Mouse (Mus musculus) liver, embryonic 12.5 days (tissue): ENCODE measurements around the gene Klhl42. TPM values are rescaled to one million over a fixed set of nuclear protein-coding genes. Genes with fewer than 3 reads are reported as not detected.

Experiments used
- ATAC-seq: fragments of 200-750 bp; cut with Nextera tagmentation; 2 replicates; pipeline ENCODE4 v1.8.0; 2017; ENCODE audit warnings: moderate number of reproducible peaks, mild to moderate bottlenecking, moderate library complexity
- H3K27ac ChIP-seq: fragments of 300-500 bp; sonication (generic); 2 replicates; pipeline ENCODE4 v1.5.1; 2016; ENCODE audit warnings: mild to moderate bottlenecking
- H3K27me3 ChIP-seq: fragments of 300-500 bp; sonication (generic); replicated peaks from 2 replicates; pipeline ENCODE4 v1.6.1; 2016; ENCODE audit warnings: mild to moderate bottlenecking, moderate library complexity
- H3K36me3 ChIP-seq: fragments of 300-500 bp; sonication (generic); 2 replicates; pipeline ENCODE4 v1.6.1; 2016; ENCODE audit warnings: mild to moderate bottlenecking, moderate library complexity
- H3K4me1 ChIP-seq: fragments of 300-500 bp; sonication (generic); 2 replicates; pipeline ENCODE4 v1.6.1; 2016
- H3K4me2 ChIP-seq: fragments of 300-500 bp; sonication (generic); 2 replicates; pipeline ENCODE4 v1.6.1; 2016; ENCODE audit warnings: mild to moderate bottlenecking, moderate library complexity
- H3K4me3 ChIP-seq: fragments of 300-500 bp; sonication (generic); 2 replicates; pipeline ENCODE4 v1.5.1; 2016; ENCODE audit warnings: mild to moderate bottlenecking, moderate library complexity
- H3K9ac ChIP-seq: fragments of 300-500 bp; sonication (generic); 2 replicates; pipeline ENCODE4 v1.6.1; 2016; ENCODE audit warnings: mild to moderate bottlenecking, moderate library complexity
- H3K9me3 ChIP-seq: fragments of 300-500 bp; sonication (generic); replicated peaks from 2 replicates; pipeline ENCODE4 v1.6.1; 2016; ENCODE audit warnings: mild to moderate bottlenecking, moderate library complexity
- WGBS: fragments of 180-500 bp; shearing (Covaris S2); methylation state at CpG from one replicate; pipeline ENCODE4 v1.1.7; 2016; ENCODE audit not compliant: insufficient replicate concordance; 5-methylcytosine and 5-hydroxymethylcytosine counted together
- polyA plus RNA-seq: library from polyadenylated mRNA; unstranded; fragments of >200 nt; fragmentation: Nextera tagmentation; extraction: Ambion mirVana; gene quantifications from 2 replicates; pipeline ENCODE4 v1.2.1, GENCODE M21; 2016

The Klhl42 gene
- 3.6 and 4.1 TPM in 2 replicates for polyA plus RNA-seq

- Histone ChIP-seq H3K4me3 (peak within 1 kb of the TSS; percentile 77), H3K9ac (peak within 1 kb of the TSS; percentile 77), H3K4me2 (peak within 1 kb of the TSS; percentile 86), H3K9me3 (no peaks in the 10 kb centered on the region), H3K27me3 (peaks cover 22% of the 10 kb centered on the region), H3K4me1 (peaks cover 36% of the 10 kb centered on the region), H3K36me3 (peaks cover 23% of the 10 kb centered on the region), H3K27ac (peak within 1 kb of the TSS; percentile 73)
- peak; percentile 85 for ATAC-seq
- WGBS: under 1% methylated on average over 99 of the region's 99 CpGs
These were observed at the start of gene Klhl42 for GRCm38 (mm10) chr6:147091136-147092120. Gene Klhl42, plus strand, starts transcription at chr6:147091379.

- H3K9me3 ChIP-seq: no peaks in the 10 kb centered on the region
- peaks cover 21% of the 10 kb centered on the region for H3K4me1 ChIP-seq
- H3K4me3 ChIP-seq: peak within 1 kb of the TSS; percentile 84
- peak within 1 kb of the TSS; percentile 70 for H3K27ac ChIP-seq
- peak; percentile 99 for ATAC-seq
- peak within 1 kb of the TSS; percentile 83 for H3K4me2 ChIP-seq
- WGBS: 2% methylated on average over 66 of the region's 66 CpGs
- no peaks in the 10 kb centered on the region; the same call in 1 of the 2 replicates for H3K27me3 ChIP-seq
- H3K9ac ChIP-seq: peak within 1 kb of the TSS; percentile 90
- H3K36me3 ChIP-seq: peaks cover 19% of the 10 kb centered on the region
These were observed 48.6 kb upstream of the Klhl42 start, which contains the start of gene Mrps35 for GRCm38 (mm10) chr6:147042291-147043290. Gene Mrps35, plus strand, starts transcription at chr6:147042764.

GRCm38 (mm10) chr6:147043633-147044032 lies 47.5 kb upstream of the Klhl42 start:
- H3K4me2 ChIP-seq: peak overlapping the region; percentile 83
- peak overlapping the region; percentile 90; the same call in 1 of the 2 replicates for H3K9ac ChIP-seq
- H3K4me1 ChIP-seq: peaks cover 21% of the 10 kb centered on the region
- no peak for ATAC-seq
- peaks cover 29% of the 10 kb centered on the region for H3K36me3 ChIP-seq
- 37% methylated on average over 7 of the region's 7 CpGs for whole genome bisulfite sequencing
- H3K27me3 ChIP-seq: no peaks in the 10 kb centered on the region; the same call in 1 of the 2 replicates
- H3K9me3 ChIP-seq: no peaks in the 10 kb centered on the region
- H3K27ac ChIP-seq: no peak overlapping the region
- peak overlapping the region; percentile 84 for H3K4me3 ChIP-seq

- Histone ChIP-seq H3K4me3 (no peak overlapping the region), H3K9ac (no peak overlapping the region), H3K27ac (no peak overlapping the region), H3K4me1 (peaks cover 6% of the 10 kb centered on the region; the same call in 1 of the 2 replicates), H3K27me3 (no peaks in the 10 kb centered on the region), H3K9me3 (no peaks in the 10 kb centered on the region), H3K36me3 (peaks cover 80% of the 10 kb centered on the region), H3K4me2 (no peak overlapping the region)
- WGBS: 88% methylated on average over 13 of the region's 13 CpGs
- no peak for ATAC-seq
These were observed 41.9 kb upstream of the Klhl42 start for GRCm38 (mm10) chr6:147049239-147049805.

GRCm38 (mm10) chr6:147051666-147052065 lies 39.5 kb upstream of the Klhl42 start:
- H3K36me3 ChIP-seq: peaks cover 94% of the 10 kb centered on the region

DNA sequence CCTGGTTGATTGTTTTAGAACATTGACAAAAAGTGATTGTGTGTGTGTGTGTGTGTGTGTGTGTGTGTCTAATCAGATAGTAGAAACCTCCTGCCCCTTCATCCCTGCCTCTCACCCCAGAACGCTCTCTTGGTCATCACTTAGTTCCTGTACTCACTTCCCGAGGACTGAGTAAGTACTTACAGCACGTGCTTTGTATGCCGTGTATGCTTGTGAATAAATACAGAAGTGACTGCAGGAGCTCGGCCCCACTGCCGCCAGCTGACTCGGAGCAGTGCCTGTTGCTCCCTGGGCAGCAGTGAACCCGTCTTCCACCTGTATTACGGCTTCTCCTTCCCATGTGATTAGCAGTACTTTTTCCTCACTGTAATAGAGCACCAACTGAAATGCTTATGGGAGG lies 38.7 kb upstream of the Klhl42 start:
- no peak for ATAC-seq
- H3K36me3 ChIP-seq: peaks cover 94% of the 10 kb centered on the region
- 80% methylated on average over 9 of the region's 9 CpGs for WGBS

More at GRCm38 (mm10) chr6:147051666-147052065, 39.5 kb upstream of the Klhl42 start:
- Histone ChIP-seq H3K27ac (no peak overlapping the region), H3K4me3 (no peak overlapping the region), H3K9me3 (no peaks in the 10 kb centered on the region), H3K9ac (no peak overlapping the region), H3K4me2 (no peak overlapping the region), H3K27me3 (no peaks in the 10 kb centered on the region), H3K4me1 (0 out of 2 replicates have a peak, but pooled peaks cover 4% of the 10 kb centered on the region)
- WGBS: 81% methylated on average over 8 of the region's 8 CpGs
- no peak for ATAC-seq

GRCm38 (mm10) chr6:147053785-147054646 lies 37.2 kb upstream of the Klhl42 start:
- Histone ChIP-seq H3K9ac (no peak overlapping the region), H3K4me1 (0 out of 2 replicates have a peak, but pooled peaks cover 4% of the 10 kb centered on the region), H3K27ac (no peak overlapping the region), H3K4me2 (no peak overlapping the region), H3K27me3 (no peaks in the 10 kb centered on the region), H3K4me3 (no peak overlapping the region), H3K9me3 (no peaks in the 10 kb centered on the region), H3K36me3 (peaks cover 91% of the 10 kb centered on the region)
- 86% methylated on average over 19 of the region's 19 CpGs for WGBS
- no peak for ATAC-seq

More for the DNA sequence above, 38.7 kb upstream of the Klhl42 start:
- H3K27me3 ChIP-seq: no peaks in the 10 kb centered on the region
- H3K9me3 ChIP-seq: no peaks in the 10 kb centered on the region
- no peak overlapping the region for H3K9ac ChIP-seq
- no peak overlapping the region for H3K4me3 ChIP-seq
- H3K4me1 ChIP-seq: 0 out of 2 replicates have a peak, but pooled peaks cover 4% of the 10 kb centered on the region
- H3K4me2 ChIP-seq: no peak overlapping the region
- no peak overlapping the region for H3K27ac ChIP-seq

DNA sequence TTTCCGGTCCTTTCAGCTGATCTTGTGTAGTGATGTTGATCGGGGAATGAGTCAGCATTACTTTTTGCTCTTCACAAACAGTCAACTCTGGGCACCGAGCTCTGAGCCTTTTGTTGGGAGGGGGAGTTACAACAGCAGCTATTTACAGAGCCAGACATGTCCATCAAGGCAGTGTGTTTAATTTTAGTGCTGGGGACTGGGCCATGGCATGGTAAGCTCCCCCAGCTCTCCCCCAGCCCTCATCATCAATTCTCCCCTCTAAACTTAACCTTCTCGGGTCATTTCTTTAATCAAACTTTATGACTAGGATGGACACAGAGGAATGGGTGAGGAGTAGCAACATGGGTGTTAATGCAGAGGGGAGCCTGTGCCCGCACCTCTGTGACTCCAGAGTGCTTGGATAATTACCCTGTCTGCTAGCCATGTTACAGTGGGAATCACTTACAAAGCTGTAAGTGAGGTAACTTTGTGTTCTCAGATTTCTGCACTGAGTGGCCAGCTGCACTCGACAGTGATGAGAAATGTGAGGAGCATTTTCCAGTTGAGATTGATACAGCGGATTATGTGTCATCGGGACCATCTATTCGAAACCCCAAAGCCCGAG lies 35.7 kb upstream of the Klhl42 start:
- ATAC-seq: no peak
- no peak overlapping the region for H3K27ac ChIP-seq
- H3K4me3 ChIP-seq: no peak overlapping the region
- H3K4me1 ChIP-seq: 0 out of 2 replicates have a peak, but pooled peaks cover 4% of the 10 kb centered on the region
- peaks cover 90% of the 10 kb centered on the region for H3K36me3 ChIP-seq
- no peaks in the 10 kb centered on the region for H3K27me3 ChIP-seq
- 73% methylated on average over 10 of the region's 10 CpGs for WGBS
- no peaks in the 10 kb centered on the region for H3K9me3 ChIP-seq
- H3K4me2 ChIP-seq: no peak overlapping the region
- H3K9ac ChIP-seq: no peak overlapping the region

GRCm38 (mm10) chr6:147059326-147059725 lies 31.9 kb upstream of the Klhl42 start:
- 77% methylated on average over 7 of the region's 7 CpGs for WGBS
- no peak for ATAC-seq
- H3K4me1 ChIP-seq: 0 out of 2 replicates have a peak, but pooled peaks cover 4% of the 10 kb centered on the region
- no peak overlapping the region for H3K9ac ChIP-seq
- peaks cover 91% of the 10 kb centered on the region for H3K36me3 ChIP-seq
- H3K4me2 ChIP-seq: no peak overlapping the region
- H3K27me3 ChIP-seq: no peaks in the 10 kb centered on the region
- no peaks in the 10 kb centered on the region for H3K9me3 ChIP-seq
- no peak overlapping the region for H3K27ac ChIP-seq
- no peak overlapping the region for H3K4me3 ChIP-seq

GRCm38 (mm10) chr6:147061630-147062029 lies 29.5 kb upstream of the Klhl42 start:
- 81% methylated on average over 9 of the region's 9 CpGs for WGBS
- H3K27ac ChIP-seq: no peak overlapping the region
- H3K4me2 ChIP-seq: no peak overlapping the region
- no peaks in the 10 kb centered on the region for H3K27me3 ChIP-seq
- ATAC-seq: no peak
- H3K36me3 ChIP-seq: peaks cover 85% of the 10 kb centered on the region
- H3K9ac ChIP-seq: no peak overlapping the region
- no peaks in the 10 kb centered on the region for H3K4me1 ChIP-seq
- H3K4me3 ChIP-seq: no peak overlapping the region
- H3K9me3 ChIP-seq: no peaks in the 10 kb centered on the region
